Mouse (Mus musculus): ENCODE data around the gene Tjp1.

GRCm38 (mm10) chr7:65513451-65514179 is 14.0 kb downstream of the Tjp1 start:
- TF ChIP-seq CTCF (IDR thresholded peaks at IDR 0.05; ENCODE audit: extremely low read depth, insufficient read depth, low read length) (no peak), POLR2A (IDR thresholded peaks at IDR 0.05; ENCODE audit: extremely low read depth, insufficient read depth, low read length) (no peak)
